Mouse (Mus musculus) testis, adult 2 months (tissue): ENCODE data around the gene Gata1. TPM values are rescaled to one million over a fixed set of nuclear protein-coding genes. Genes with fewer than 3 reads are reported as not detected.

Experiments
- H3K27ac ChIP-seq: fragments of 200-500 bp; 2 replicates; pipeline ENCODE4 v1.5.1; 2012; ENCODE audit warnings: low read depth, low read length; ENCODE audit not compliant: control insufficient read depth, insufficient read depth
- H3K27me3 ChIP-seq: fragments of 200-500 bp; 2 replicates; pipeline ENCODE4 v1.6.1; 2012; ENCODE audit warnings: mild to moderate bottlenecking, low read length, moderate library complexity; ENCODE audit not compliant: control insufficient read depth, insufficient read depth
- H3K36me3 ChIP-seq: fragments of 200-500 bp; 2 replicates; pipeline ENCODE4 v1.6.1; 2012; ENCODE audit warnings: mild to moderate bottlenecking, low read length; ENCODE audit not compliant: control insufficient read depth, insufficient read depth
- H3K4me1 ChIP-seq: fragments of 200-500 bp; 2 replicates; pipeline ENCODE4 v1.6.1; 2012; ENCODE audit warnings: low read length; ENCODE audit not compliant: control insufficient read depth, insufficient read depth
- H3K4me3 ChIP-seq: fragments of 200-500 bp; 2 replicates; pipeline ENCODE4 v1.5.1; 2012; ENCODE audit warnings: low read depth, mild to moderate bottlenecking, low read length, moderate library complexity, mixed read lengths; ENCODE audit not compliant: control insufficient read depth
- CTCF ChIP-seq: fragments of 200-500 bp; IDR thresholded peaks from 2 replicates; pipeline ENCODE4 v1.5.1; 2012; ENCODE audit warnings: low read depth, mild to moderate bottlenecking, inconsistent platforms, low read length, moderate library complexity; ENCODE audit not compliant: control insufficient read depth, insufficient read depth, insufficient replicate concordance
- POLR2A ChIP-seq: fragments of 200-500 bp; IDR thresholded peaks from 2 replicates; pipeline ENCODE4 v1.6.1; 2012; ENCODE audit warnings: low read depth, mild to moderate bottlenecking, inconsistent platforms, low read length, moderate library complexity; ENCODE audit not compliant: control insufficient read depth
- polyA plus RNA-seq: library from polyadenylated mRNA; depleted of rRNA; stranded (reverse); fragments of >200 nt; gene quantifications from 2 replicates; pipeline ENCODE4 v1.2.3, GENCODE M21; 2012; rRNA removed

Gata1 gene
- polyA plus RNA-seq, 1 experiment: 22.1 TPM

DNA sequence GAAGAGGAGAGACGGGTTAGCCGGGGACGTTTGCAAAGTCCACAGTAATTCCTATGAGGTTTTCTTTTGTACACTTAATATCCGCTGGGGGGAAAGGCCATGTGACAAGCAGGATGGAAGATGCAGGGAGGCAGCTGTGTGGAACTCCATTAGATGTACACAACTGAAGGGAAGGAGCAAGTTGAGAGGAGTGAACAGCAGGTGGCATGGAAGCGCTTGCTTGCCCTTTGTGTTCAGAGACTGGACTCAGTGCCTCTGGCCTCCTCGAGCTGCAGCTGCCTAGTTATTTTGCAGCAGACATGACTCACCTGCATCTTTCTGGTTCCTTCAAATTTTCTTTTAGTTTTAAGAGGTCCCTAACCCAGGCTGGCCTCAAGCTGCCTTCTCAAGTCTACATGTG, 67.4 kb downstream of the Gata1 start:
- H3K4me1 ChIP-seq: no peaks in the 10 kb centered on the region
- no peak overlapping the region for H3K4me3 ChIP-seq
- no peak for TF ChIP-seq POLR2A
- no peak for TF ChIP-seq CTCF
- no peaks in the 10 kb centered on the region for H3K36me3 ChIP-seq
- H3K27ac ChIP-seq: no peak overlapping the region
- no peaks in the 10 kb centered on the region for H3K27me3 ChIP-seq

Other genes starting within 250 kb of the Gata1 start
- gene Praf2, start 249.6 kb downstream of the Gata1 start, polyA plus RNA-seq: 1.5 and 2.8 TPM in 2 replicates
- 1.8 and 3.2 TPM in 2 replicates for gene Ccdc120, start 227.2 kb downstream of the Gata1 start, polyA plus RNA-seq
- 11.9 and 14.2 TPM in 2 replicates for gene Tfe3, start 215.5 kb downstream of the Gata1 start, polyA plus RNA-seq
- gene Gripap1, start 188.3 kb downstream of the Gata1 start, polyA plus RNA-seq: 11.3 and 11.9 TPM in 2 replicates
- 0.79 and 1.3 TPM in 2 replicates for gene Kcnd1, start 155.8 kb downstream of the Gata1 start, polyA plus RNA-seq
- 7.0 and 8.2 TPM in 2 replicates for gene Otud5, start 136.7 kb downstream of the Gata1 start, polyA plus RNA-seq
- gene Pim2, start 99.8 kb downstream of the Gata1 start, polyA plus RNA-seq: 4.5 and 4.6 TPM in 2 replicates
- 19.8 and 22.3 TPM in 2 replicates for gene Slc35a2, start 94.0 kb downstream of the Gata1 start, polyA plus RNA-seq
- gene Pqbp1, start 78.8 kb downstream of the Gata1 start, polyA plus RNA-seq: 6.9 and 7.2 TPM in 2 replicates
- 19.0 and 21.0 TPM in 2 replicates for gene Timm17b, start 78.7 kb downstream of the Gata1 start, polyA plus RNA-seq
- not detected in 2 replicates for gene Gm10491, start 70.2 kb downstream of the Gata1 start, polyA plus RNA-seq
- not detected in 2 replicates for gene Gm10490, start 68.5 kb downstream of the Gata1 start, polyA plus RNA-seq
- gene Pcsk1n, start 58.2 kb downstream of the Gata1 start, polyA plus RNA-seq: 8.2 and 10.0 TPM in 2 replicates
- 0.32 and 0.41 TPM in 2 replicates for gene Eras, start 49.5 kb downstream of the Gata1 start, polyA plus RNA-seq
- 63.1 and 65.4 TPM in 2 replicates for gene Hdac6, start 30.2 kb downstream of the Gata1 start, polyA plus RNA-seq
- gene Glod5, start 40.4 kb upstream of the Gata1 start, polyA plus RNA-seq: not detected in 2 replicates
- gene Suv39h1, start 96.7 kb upstream of the Gata1 start, polyA plus RNA-seq: 8.1 and 10.0 TPM in 2 replicates
- 0.13 and 0.20 TPM in 2 replicates for gene Was, start 112.4 kb upstream of the Gata1 start, polyA plus RNA-seq
- gene Wdr13, start 154.8 kb upstream of the Gata1 start, polyA plus RNA-seq: 70.5 and 78.2 TPM in 2 replicates
- gene Rbm3, start 167.8 kb upstream of the Gata1 start, polyA plus RNA-seq: 18.4 and 19.6 TPM in 2 replicates
- 16.7 and 18.2 TPM in 2 replicates for gene Tbc1d25, start 198.1 kb upstream of the Gata1 start, polyA plus RNA-seq
- gene Ebp, start 215.4 kb upstream of the Gata1 start, polyA plus RNA-seq: 15.2 and 20.9 TPM in 2 replicates
- 14.0 and 20.0 TPM in 2 replicates for gene Porcn, start 228.5 kb upstream of the Gata1 start, polyA plus RNA-seq